Mouse (Mus musculus) limb, embryonic 13.5 days (tissue): Measurements from ENCODE around the gene Mcemp1. TPM values are rescaled to one million over a fixed set of nuclear protein-coding genes. Genes with fewer than 3 reads are reported as not detected.
A peak's percentile ranks its signal among the peaks of the same experiment; 100 is the strongest.

Source experiments
- ATAC-seq: fragments of 200-750 bp; cut with Nextera tagmentation; 2 replicates; pipeline ENCODE4 v1.8.0; 2017; ENCODE audit warnings: low read depth, moderate number of reproducible peaks, moderate TSS enrichment; ENCODE audit not compliant: low FRiP score
- H3K27ac ChIP-seq: fragments of 300-500 bp; sonication (generic); 2 replicates; pipeline ENCODE4 v1.5.1; 2015; ENCODE audit warnings: inconsistent platforms, mild to moderate bottlenecking, moderate library complexity
- H3K27me3 ChIP-seq: fragments of 300-500 bp; sonication (generic); 2 replicates; pipeline ENCODE4 v1.6.1; 2015; ENCODE audit warnings: mild to moderate bottlenecking, inconsistent platforms
- H3K36me3 ChIP-seq: fragments of 300-500 bp; sonication (generic); 2 replicates; pipeline ENCODE4 v1.6.1; 2015; ENCODE audit warnings: inconsistent platforms, mild to moderate bottlenecking, moderate library complexity
- H3K4me1 ChIP-seq: fragments of 300-500 bp; sonication (generic); 2 replicates; pipeline ENCODE4 v1.6.1; 2015; ENCODE audit warnings: inconsistent platforms
- H3K4me2 ChIP-seq: fragments of 300-500 bp; sonication (generic); replicated peaks from 2 replicates; pipeline ENCODE4 v1.6.1; 2015; ENCODE audit warnings: inconsistent platforms, mild to moderate bottlenecking, moderate library complexity
- H3K4me3 ChIP-seq: fragments of 300-500 bp; sonication (generic); 2 replicates; pipeline ENCODE4 v1.5.1; 2015; ENCODE audit warnings: moderate library complexity, mild to moderate bottlenecking, inconsistent platforms
- H3K9ac ChIP-seq: fragments of 300-500 bp; sonication (generic); 2 replicates; pipeline ENCODE4 v1.6.1; 2015; ENCODE audit warnings: mild to moderate bottlenecking, inconsistent platforms
- H3K9me3 ChIP-seq: fragments of 300-500 bp; sonication (generic); 2 replicates; pipeline ENCODE4 v1.6.1; 2016; ENCODE audit warnings: inconsistent platforms
- WGBS: fragments of 180-500 bp; shearing (Covaris S2); methylation state at CpG from one replicate; pipeline ENCODE4 v1.1.7; 2015; 5-methylcytosine and 5-hydroxymethylcytosine counted together
- polyA plus RNA-seq: library from polyadenylated mRNA; unstranded; fragments of >200 nt; fragmentation: Nextera tagmentation; extraction: Ambion mirVana; gene quantifications from 2 replicates; pipeline ENCODE4 v1.2.1, GENCODE M21; 2015

Gene Mcemp1
- polyA plus RNA-seq, 1 experiment from 2014 or later: not detected

DNA sequence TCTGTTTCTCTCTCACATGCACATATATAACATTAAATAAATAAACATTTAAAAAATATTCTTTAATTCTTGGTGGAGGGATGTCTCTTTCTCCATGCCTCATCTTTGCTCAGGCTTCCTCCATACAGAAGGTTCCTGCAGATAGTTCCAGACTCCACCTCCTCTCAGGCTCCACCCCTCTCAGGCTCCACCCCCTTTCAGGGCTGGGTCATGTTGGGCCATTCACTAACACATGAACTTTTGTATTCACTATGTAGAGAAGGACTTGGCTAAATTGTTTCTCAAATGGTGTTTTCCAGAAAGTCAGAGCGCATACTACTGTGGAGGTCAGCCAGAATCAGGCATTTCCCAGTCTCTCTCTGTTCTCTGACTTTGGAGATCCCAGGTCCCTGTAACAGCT lies 35.9 kb downstream of the Mcemp1 start:
- Histone ChIP-seq H3K4me1 (no peaks in the 10 kb centered on the region), H3K4me2 (no peak overlapping the region), H3K27me3 (no peaks in the 10 kb centered on the region), H3K4me3 (no peak overlapping the region), H3K9ac (no peak overlapping the region), H3K36me3 (no peaks in the 10 kb centered on the region), H3K27ac (no peak overlapping the region), H3K9me3 (no peaks in the 10 kb centered on the region)
- 94% methylated on average over 1 of the region's 1 CpGs for WGBS
- ATAC-seq: no peak

DNA sequence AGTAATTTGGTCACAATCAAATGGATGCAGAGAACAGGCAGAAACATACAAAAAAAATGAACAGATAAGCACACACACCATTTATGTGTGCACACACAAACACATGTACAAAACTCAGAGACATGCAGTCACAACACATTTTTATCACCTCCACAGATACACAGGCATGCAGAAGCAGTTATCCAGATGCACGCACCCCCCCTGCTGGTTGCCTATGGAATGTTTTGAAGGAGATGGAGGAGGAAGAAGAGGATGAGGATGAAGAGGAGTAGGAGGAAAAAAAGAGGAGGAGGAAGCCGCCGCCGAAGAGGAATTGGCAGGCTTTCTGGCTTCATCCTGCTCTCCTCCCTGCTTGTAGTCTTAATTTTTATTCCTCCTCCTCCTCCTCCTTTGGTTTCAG lies 40.2 kb downstream of the Mcemp1 start:
- Histone ChIP-seq H3K36me3 (no peaks in the 10 kb centered on the region), H3K4me2 (no peak overlapping the region), H3K4me3 (no peak overlapping the region), H3K27me3 (no peaks in the 10 kb centered on the region), H3K27ac (no peak overlapping the region), H3K4me1 (no peaks in the 10 kb centered on the region), H3K9me3 (no peaks in the 10 kb centered on the region), H3K9ac (no peak overlapping the region)
- no peak for ATAC-seq
- WGBS: 61% methylated on average over 4 of the region's 4 CpGs

DNA sequence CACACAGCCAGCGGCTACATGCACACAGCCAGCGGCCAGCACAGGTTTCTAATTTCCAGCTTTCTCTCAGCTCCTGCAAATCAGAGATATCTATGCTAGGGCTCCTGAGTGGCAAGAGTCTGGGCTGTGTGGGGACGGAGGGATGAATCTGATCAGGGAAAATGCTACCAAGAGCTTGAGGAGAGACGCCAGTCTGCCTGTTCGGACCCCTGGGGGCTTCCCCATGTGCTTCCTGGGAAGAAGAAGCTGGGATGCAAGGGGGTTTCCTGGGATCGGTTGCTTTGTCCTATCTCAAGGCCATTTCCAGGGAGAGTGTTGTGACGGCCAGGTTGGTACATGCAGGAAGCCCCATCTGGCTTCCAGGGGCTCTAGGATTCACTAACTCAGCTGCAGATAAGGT lies 42.1 kb downstream of the Mcemp1 start:
- Histone ChIP-seq H3K27ac (no peak overlapping the region), H3K9ac (no peak overlapping the region), H3K36me3 (no peaks in the 10 kb centered on the region), H3K4me3 (no peak overlapping the region), H3K4me1 (no peaks in the 10 kb centered on the region), H3K9me3 (no peaks in the 10 kb centered on the region), H3K27me3 (no peaks in the 10 kb centered on the region), H3K4me2 (no peak overlapping the region)
- 76% methylated on average over 7 of the region's 7 CpGs for WGBS
- no peak for ATAC-seq

DNA sequence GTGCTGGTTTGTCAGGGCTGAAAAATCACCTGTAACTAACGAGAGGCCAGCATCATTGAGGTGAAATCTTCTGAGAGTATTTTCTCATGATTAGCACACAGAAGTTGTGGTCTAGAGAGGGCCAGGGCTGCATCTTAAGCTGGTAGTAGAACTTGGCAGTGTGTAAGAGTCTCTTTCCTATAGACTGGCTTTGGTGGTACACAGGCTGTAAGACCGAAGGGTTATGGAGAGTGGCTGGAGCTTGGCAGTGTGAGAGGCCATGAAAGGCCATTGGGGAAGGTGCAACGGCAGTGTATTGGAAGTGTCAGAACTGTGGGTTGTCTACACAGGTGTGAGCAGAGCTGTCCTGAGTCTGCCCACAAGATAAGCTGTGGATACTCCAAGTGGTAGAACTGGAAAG lies 44.8 kb downstream of the Mcemp1 start:
- H3K27me3 ChIP-seq: no peaks in the 10 kb centered on the region
- H3K4me2 ChIP-seq: no peak overlapping the region
- H3K27ac ChIP-seq: no peak overlapping the region
- H3K4me1 ChIP-seq: no peaks in the 10 kb centered on the region
- no peak for ATAC-seq
- H3K9me3 ChIP-seq: no peaks in the 10 kb centered on the region
- H3K36me3 ChIP-seq: no peaks in the 10 kb centered on the region
- WGBS: 72% methylated on average over 3 of the region's 3 CpGs
- H3K9ac ChIP-seq: no peak overlapping the region
- H3K4me3 ChIP-seq: no peak overlapping the region

DNA sequence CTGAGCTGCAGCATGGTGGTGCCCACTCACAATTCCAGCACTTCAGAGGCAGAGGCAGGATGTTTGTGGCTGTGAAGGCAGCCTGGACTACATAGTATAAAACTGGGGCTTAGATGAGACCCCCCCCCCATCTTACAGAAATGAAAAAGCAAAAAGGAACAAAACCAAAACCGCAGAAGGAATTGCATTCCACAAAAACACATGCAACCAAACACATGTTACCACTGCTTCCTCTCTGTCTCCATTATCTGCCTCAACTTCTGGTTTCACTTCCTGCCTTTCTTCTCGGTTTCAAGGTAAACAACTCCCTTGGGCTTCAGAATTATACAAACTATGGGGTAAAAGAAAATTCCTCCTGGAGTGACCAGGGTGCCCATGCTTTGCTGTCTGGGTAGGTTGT lies 46.1 kb downstream of the Mcemp1 start:
- no peak for ATAC-seq
- Histone ChIP-seq H3K27me3 (no peaks in the 10 kb centered on the region), H3K4me2 (no peak overlapping the region), H3K9ac (no peak overlapping the region), H3K9me3 (no peaks in the 10 kb centered on the region), H3K27ac (no peak overlapping the region), H3K4me1 (no peaks in the 10 kb centered on the region), H3K4me3 (no peak overlapping the region), H3K36me3 (no peaks in the 10 kb centered on the region)
- 63% methylated on average over 2 of the region's 2 CpGs for WGBS

DNA sequence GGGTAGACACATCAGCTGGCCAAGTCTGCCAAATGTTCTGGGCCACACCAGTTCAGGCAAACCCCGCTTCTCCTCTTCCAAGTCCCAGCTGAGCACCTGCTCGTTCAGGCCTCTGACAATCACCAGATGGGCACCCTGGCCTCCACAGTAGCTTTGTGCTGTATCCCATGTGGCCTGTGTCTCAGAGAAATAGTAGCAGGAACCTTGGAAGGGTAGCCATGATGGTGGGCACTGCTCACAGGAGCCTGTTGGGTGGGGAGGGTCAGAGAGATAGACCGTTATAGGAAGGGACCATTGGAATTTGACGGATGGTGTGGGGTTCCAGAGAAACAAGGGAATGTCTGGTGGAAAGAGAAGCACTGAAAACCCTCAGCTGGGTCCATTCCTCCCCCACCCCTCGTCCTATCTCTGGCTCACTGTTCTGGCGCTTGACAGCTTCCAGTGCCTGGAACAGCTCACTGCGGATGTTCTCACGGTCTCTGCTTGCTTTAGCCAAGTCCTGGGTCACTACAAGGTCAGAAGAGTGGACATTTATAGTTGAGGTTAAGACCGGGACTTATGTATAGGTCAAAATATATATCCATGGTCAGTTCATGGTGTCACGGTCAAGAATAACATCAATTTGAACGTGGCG lies 51.9 kb downstream of the Mcemp1 start:
- Histone ChIP-seq H3K4me2 (no peak overlapping the region), H3K9ac (no peak overlapping the region), H3K27ac (no peak overlapping the region), H3K36me3 (no peaks in the 10 kb centered on the region), H3K4me3 (no peak overlapping the region), H3K4me1 (no peaks in the 10 kb centered on the region), H3K9me3 (no peaks in the 10 kb centered on the region), H3K27me3 (no peaks in the 10 kb centered on the region)
- 81% methylated on average over 12 of the region's 12 CpGs for WGBS
- ATAC-seq: no peak

DNA sequence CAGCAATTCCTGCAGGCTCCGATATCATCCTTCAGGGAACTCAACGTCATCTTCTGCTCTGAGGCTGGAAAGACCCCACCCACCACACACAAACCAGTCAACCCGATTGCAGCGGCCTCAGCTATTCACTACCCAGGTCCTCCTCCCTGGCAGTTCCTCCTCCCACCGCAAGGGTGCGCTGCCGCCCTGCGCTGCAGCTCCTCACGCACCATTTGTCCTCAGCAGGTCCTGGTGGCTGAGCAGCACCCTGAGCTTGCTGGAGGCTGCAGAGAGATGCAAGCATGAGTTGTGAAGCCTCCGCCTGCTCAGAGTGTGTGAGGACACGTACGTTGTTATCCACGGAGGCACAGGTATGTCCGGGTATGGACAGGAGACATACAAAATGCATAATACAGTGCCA lies 53.0 kb downstream of the Mcemp1 start:
- peak; percentile 24; the same call in 1 of the 2 replicates for ATAC-seq
- Histone ChIP-seq H3K4me1 (no peaks in the 10 kb centered on the region), H3K27ac (no peak overlapping the region), H3K4me3 (no peak overlapping the region), H3K9ac (no peak overlapping the region), H3K4me2 (no peak overlapping the region), H3K9me3 (no peaks in the 10 kb centered on the region), H3K36me3 (no peaks in the 10 kb centered on the region), H3K27me3 (no peaks in the 10 kb centered on the region)
- 16% methylated on average over 14 of the region's 14 CpGs for WGBS

Other genes starting within 250 kb of the Mcemp1 start
- gene Pex11g, start 198.1 kb upstream of the Mcemp1 start, polyA plus RNA-seq: 4.5 and 6.3 TPM in 2 replicates
- not detected in 2 replicates for gene Tex45, start 194.9 kb upstream of the Mcemp1 start, polyA plus RNA-seq
- gene Zfp358, start 172.6 kb upstream of the Mcemp1 start, polyA plus RNA-seq: 57.0 and 57.8 TPM in 2 replicates
- 54.3 and 54.7 TPM in 2 replicates for gene Mcoln1, start 165.3 kb upstream of the Mcemp1 start, polyA plus RNA-seq
- 23.5 and 25.4 TPM in 2 replicates for gene Pnpla6, start 150.4 kb upstream of the Mcemp1 start, polyA plus RNA-seq
- gene C330021F23Rik, start 97.8 kb upstream of the Mcemp1 start, polyA plus RNA-seq: 0.65 and 0.79 TPM in 2 replicates
- 6.6 and 7.2 TPM in 2 replicates for gene Camsap3, start 78.5 kb upstream of the Mcemp1 start, polyA plus RNA-seq
- 60.9 and 61.1 TPM in 2 replicates for gene Xab2, start 44.4 kb upstream of the Mcemp1 start, polyA plus RNA-seq
- gene Pet100, start 44.2 kb upstream of the Mcemp1 start, polyA plus RNA-seq: 97.7 and 99.1 TPM in 2 replicates
- gene Pcp2, start 40.2 kb upstream of the Mcemp1 start, polyA plus RNA-seq: 0.33 TPM in 1 of 2 replicates, not detected in the other
- 27.1 TPM in 2 replicates for gene Stxbp2, start 34.8 kb upstream of the Mcemp1 start, polyA plus RNA-seq
- gene Retn, start 10.0 kb upstream of the Mcemp1 start, polyA plus RNA-seq: 0.17 TPM in 1 of 2 replicates, not detected in the other
- gene Fcor, start 6.6 kb downstream of the Mcemp1 start, polyA plus RNA-seq: 16.4 TPM in 2 replicates
- 41.5 and 43.1 TPM in 2 replicates for gene Trappc5, start 10.5 kb downstream of the Mcemp1 start, polyA plus RNA-seq
- gene Fcer2a, start 28.4 kb downstream of the Mcemp1 start, polyA plus RNA-seq: 0.43 and 0.56 TPM in 2 replicates
- gene Clec4g, start 54.9 kb downstream of the Mcemp1 start, polyA plus RNA-seq: not detected in 2 replicates
- 0.23 and 0.47 TPM in 2 replicates for gene Cd209a, start 83.2 kb downstream of the Mcemp1 start, polyA plus RNA-seq
- gene Cd209e, start 188.6 kb downstream of the Mcemp1 start, polyA plus RNA-seq: not detected in 2 replicates
- gene Cd209d, start 212.8 kb downstream of the Mcemp1 start, polyA plus RNA-seq: not detected in 2 replicates